Mouse (Mus musculus): ENCODE data around the gene Atp5mpl. TPM values are rescaled to one million over a fixed set of nuclear protein-coding genes. Genes with fewer than 3 reads are reported as not detected.
A peak's percentile ranks its signal among the peaks of the same experiment; 100 is the strongest.

Gene Atp5mpl
- 100 to 1,000 TPM; 359 to 454 TPM for total RNA-seq (2021)
- long read RNA-seq, experiment 1, transcript Atp5mpl-201 (4 exons, 366 nt): major isoform, 33 of 35 reads
- long read RNA-seq, experiment 1, partial matches to known transcripts: 1 of 35 reads
- long read RNA-seq, experiment 1, other reads (novel, unspliced or antisense): 0 of 35 reads
- long read RNA-seq, experiment 2, transcript Atp5mpl-201 (4 exons, 366 nt): major isoform, 165 of 173 reads
- long read RNA-seq, experiment 2, partial matches to known transcripts: 7 of 173 reads
- long read RNA-seq, experiment 2, other reads (novel, unspliced or antisense): 0 of 173 reads

DNA sequence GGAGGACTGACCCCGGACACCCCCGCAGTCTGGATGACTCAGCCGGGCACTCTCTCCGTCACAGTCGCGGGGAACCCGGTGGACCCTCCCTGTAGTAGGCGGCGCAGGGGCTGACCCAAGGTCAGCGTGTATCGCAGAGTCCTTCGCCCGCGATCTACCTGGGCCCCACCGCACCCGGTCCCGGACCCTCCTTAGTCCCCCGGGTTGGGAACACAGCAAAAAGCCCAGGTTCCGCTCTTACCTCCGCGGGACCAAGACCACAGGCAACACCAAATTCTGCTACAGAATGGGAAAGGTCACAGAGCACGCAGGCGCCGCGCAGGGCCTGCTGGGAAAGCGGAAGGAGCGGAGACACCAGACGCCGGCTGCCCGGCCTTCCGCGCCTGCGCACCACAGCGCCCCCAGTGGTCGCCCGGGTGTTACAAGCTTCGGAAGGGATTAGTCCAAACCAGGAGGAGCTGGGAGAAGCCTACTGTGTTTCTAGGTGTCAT is at the start of gene Atp5mpl:
Gene Atp5mpl, minus strand, starts transcription at position 295 of the 491 bp plus-strand sequence.
- DNase-seq (ENCODE audit: low spot score in 2 of 2): peak; percentile 100

DNA sequence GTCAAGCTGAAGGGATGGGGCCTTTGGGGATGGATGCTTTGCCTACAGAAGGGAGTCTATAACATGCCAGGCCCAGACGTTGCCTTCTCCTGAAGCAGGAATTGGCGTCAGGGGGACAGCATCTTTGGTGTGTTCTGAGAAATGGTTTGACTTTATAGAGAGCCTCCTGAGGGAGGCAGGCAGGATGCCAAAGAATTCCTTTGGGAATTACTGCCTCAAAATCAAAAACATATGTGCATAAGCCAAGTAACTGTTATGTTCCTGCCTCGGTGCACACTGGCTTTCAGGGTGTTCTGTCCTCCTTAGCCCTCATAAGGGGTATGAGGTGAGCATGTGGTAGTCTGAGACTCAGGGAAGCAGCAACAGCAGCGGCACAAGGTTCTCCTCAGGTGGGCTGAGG is 49.6 kb upstream of the Atp5mpl start:
- DNase-seq (ENCODE audit: low spot score in 2 of 2): no peak

DNA sequence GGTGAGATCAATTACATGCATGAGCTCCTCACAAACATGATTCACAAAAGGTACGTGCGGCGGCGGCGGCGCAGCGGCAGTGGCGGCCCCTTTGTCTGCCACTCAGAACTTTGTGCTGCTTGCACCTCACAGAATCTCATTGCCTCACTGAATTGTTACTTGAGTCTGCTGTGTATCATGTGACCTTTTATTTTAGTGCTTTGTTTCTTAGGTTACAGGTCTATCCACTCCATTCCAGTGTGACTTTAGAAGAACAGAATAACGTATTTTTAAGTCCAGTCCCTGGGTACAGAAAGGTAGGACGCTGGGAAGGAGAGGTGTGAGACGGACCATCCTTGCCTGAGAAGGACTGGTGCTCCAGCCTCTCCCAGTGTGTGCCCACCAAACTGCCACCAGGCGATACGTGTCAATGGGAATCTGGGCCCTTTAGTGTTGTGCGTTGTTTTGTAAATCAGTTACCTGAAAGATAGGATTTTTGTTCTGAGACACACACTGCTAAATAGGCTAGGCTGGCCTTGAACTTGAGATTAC is 46.6 kb upstream of the Atp5mpl start:
- DNase-seq (ENCODE audit: low spot score in 2 of 2): no peak

DNA sequence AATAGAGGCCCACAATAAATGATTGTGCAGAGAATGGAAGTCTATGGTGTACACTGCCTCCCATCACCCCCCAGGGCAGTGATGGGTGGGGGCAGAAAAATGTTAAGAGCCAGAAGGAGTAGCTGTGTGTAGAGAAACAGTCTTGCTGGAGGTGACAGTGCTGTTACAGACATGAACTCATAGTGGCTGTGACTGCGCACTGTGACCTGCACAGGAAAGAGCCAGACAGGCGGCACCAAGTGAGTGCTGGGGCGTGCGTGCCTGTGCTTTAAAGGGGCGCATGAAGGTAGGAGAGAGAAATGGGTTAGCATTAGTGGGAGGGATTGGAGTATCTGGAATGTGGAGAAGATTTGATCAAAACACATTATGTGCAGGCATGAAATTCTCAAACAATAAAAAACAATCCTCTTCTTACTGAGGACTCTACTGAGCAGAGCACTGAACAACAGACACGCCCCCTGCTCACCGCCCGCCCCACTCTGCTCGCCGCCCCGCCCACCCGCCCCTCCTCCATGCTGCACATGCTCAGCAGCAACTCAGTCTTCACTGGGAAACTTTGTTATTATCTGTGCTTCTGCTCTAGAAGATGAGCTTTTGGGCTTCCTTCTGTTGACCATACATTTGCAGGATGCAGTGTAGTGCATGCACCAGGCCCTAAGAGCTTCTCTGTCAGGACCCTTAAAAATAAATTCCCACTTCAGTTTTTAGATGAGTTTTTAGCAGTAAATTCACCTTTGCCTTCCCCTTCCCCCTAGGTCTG is 45.9 kb upstream of the Atp5mpl start:
- no peak for DNase-seq (ENCODE audit: low spot score in 2 of 2)

DNA sequence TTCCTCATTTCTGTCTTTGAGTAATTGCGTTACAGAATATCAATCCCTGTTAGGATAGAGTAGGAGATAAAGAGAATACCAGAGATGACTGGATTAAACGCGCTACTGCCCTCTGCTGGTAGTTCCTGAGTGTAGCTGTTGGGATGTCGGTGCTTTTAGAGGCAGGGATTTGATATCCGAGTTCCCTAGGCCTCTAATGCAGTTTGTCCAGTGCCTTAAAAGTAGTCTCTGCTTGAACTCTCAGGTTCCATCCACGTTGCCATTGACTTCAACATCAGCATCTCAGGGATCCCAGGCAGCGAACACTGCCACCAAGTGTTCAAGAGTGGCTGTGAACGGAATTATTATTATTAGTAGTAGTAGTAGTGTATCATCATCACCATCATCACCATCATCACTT is 34.4 kb upstream of the Atp5mpl start:
- DNase-seq (ENCODE audit: low spot score in 2 of 2): peak; percentile 68 to 69

DNA sequence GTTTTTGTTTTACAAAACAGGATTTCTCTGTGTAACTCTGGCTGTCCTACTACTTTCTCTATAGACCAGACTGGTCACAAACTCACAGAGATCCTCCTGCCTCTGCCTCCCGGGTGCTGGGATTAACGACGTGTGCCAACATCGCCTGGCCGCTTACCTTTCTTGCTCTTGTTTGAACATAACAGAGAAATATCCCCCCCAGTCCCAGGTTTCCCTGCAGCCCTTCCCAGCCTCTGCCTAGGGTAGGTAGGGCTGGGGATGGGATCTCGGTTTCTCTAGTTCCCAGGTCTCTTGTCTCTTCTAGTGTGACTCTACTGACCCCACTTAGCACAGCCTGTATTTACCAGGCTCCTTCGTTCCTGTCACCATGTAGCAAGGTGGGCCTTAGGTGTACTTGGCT is 33.0 kb upstream of the Atp5mpl start:
- no peak for DNase-seq (ENCODE audit: low spot score in 2 of 2)

DNA sequence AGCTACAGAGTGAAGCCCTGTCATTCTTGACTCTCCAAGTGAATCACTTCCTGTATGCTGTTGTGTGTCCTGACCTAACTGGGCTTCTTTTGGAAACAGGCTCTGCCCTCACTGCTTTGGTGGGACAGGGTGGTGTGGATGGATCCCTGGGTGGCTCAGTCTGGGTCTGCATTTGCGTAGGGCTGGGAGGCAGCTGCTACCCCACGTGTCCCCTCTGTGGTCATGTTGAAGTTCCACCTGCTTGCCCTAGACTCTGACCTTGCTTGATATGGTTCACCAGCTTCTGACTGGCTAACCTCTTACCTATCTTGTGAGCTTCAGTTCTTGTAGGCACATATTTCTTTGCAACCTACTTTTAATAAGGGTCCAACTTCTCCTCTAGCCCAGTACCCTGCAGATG is 28.4 kb upstream of the Atp5mpl start:
- no peak for DNase-seq (ENCODE audit: low spot score in 2 of 2)

DNA sequence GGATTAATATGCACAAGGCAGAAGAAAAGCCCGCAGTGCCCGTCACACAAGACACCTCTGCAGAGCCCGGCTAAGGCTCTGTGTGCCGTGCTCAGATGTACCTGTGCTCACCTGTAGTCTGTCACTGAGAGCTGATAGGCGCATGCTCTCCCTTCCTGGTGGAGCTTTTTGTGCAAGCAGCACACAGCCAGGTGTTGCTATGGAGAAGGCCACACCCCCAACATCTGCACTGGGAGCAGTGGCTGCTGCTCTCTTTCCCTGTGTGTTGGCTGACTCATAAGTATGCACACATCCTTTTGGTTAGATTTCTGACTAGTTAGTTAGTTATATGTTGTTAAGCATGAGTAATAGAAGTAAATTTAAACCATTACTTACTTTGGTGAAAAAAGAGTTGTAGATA is 25.8 kb upstream of the Atp5mpl start:
- DNase-seq (ENCODE audit: low spot score in 2 of 2): no peak

DNA sequence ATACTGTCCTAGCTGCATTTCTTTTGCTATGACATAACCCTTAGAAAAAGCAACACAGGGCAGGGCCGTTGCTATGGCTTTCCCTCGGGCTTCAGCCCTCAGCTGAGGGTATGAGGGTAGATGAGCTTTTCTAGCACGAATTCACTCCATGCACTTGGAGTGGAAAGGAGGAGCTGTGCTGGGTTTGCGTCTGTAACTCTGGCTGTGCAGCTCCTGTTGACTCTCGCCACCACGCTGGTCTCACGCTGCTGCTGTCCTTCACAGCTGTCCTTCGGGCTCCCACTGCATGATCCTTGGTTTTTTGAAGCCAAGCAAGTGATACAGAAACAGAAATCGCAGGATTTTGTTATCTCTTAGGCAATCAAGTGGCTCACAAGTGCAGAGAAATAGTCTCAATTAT is 20.0 kb upstream of the Atp5mpl start:
- DNase-seq (ENCODE audit: low spot score in 2 of 2): no peak

DNA sequence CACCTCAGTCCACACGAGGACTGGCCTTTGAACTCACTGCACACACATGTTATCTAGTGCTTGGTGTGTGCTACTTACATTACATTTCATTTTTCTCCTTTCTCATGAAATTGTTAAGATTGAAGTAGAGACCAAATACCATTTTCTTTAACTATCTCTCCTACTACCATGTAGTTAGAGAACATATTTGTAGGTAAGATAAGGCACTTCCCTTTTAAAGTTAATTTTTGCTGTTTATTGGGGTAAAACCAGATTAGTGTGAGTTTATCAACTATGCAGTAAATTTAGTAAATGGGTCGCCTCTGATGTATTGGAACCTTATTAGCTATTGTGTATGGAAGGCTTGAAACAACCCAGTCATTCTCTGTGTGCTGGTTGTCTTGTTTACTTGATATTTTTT is 16.4 kb upstream of the Atp5mpl start:
- no peak for DNase-seq (ENCODE audit: low spot score in 2 of 2)

DNA sequence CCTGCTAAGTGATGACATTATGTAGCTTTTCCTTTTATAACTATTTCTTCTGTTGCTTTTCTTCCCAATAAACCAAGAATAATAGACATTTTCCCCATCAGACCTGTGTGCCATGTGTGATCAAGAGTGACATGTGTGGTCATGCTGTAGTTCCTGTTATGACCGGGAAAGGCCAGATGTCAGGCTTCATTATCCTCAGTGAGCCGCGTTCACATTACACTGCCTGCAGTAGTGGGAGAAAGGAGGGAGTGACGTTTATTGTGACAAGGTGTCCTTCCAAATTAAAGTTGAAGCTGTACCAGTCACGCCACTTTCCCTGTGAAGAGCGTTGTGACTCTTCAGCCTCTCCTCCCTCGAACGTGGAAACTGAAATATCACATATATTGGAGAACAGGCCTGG is 15.1 kb upstream of the Atp5mpl start:
- no peak for DNase-seq (ENCODE audit: low spot score in 2 of 2)

DNA sequence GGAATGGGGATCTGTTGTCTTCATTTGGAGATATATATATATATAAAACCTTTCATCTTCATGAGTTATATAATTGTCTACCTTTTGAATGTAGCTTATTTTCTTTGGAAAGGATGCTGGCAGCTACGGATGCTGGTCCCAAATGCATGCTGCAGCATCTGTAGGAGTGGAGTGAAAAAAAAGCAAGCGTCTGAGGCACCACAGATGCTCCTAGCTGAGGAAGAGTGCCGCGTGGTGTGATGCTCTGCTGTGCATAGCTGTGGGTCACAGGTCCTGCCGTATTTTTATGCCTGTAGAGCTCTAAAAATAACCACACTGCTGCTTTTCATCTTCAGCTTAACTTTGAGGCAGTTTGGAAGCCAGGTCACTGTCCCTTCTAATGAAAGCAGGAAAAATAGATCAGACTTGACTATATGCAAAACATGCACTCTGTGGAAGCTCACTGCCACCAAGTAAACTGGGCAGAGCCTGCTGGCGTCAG is 14.2 kb upstream of the Atp5mpl start, which contains the start of gene Rd3l:
Gene Rd3l, minus strand, starts transcription at position 431 of the 481 bp plus-strand sequence.
- DNase-seq (ENCODE audit: low spot score in 2 of 2): no peak

DNA sequence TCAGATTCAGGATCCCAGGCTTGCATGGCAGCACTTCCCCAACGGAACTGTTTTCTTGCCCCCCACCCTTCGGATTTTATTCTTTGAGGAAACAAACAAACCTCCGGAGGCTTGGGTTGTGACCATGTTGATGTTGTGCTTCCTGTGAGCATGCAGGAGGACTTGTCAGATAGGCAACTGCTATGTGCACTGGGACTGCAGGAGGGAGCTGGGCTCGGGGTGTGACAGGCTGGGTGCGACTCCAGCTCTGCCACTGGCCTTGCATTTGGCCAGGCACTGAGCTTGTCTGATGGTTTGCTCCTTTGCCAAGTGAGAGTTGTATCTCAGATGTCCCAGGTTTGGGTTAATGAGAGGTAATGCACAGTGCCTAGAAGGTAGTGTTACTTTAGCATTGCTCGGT is 11.5 kb upstream of the Atp5mpl start:
- no peak for DNase-seq (ENCODE audit: low spot score in 2 of 2)

DNA sequence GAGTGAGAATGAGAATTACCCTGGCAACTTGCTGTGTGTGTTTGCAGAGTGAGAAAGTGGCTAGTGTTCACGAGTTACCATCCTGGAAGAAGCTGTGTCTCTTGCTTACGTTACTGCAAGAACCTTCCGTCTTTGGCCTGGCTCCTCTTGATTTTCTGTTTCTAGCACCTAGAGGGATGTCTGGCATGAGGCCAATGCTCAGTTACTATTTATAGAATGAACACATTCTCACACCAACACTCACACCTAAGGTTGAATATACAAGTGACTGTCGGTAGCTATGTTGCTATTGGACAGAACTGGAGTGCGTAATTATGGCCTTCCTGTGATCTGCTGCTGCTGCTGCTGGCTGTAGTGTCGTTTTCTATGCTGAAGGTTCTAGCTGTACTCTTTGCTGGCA is 10.4 kb upstream of the Atp5mpl start:
- DNase-seq (ENCODE audit: low spot score in 2 of 2): no peak

DNA sequence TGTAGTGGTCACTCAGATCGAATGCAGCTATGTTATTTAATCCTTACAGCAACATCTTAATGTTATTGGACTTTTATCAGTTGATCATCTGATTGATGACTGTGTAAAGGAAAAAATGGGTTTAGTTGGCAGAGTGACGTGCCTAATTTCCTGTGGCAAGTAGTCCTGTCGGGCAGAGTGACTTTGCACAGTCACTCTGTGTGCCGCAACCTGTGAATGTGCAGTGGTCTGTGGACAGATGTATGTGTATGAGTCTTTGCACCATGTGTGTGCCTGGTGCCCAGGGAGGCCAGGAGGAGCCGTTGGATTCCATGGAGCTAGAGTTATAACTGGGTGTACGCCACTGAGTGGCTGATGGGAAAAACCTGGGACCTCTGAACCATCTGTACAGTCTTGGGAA is 7.8 kb upstream of the Atp5mpl start:
- no peak for DNase-seq (ENCODE audit: low spot score in 2 of 2)

DNA sequence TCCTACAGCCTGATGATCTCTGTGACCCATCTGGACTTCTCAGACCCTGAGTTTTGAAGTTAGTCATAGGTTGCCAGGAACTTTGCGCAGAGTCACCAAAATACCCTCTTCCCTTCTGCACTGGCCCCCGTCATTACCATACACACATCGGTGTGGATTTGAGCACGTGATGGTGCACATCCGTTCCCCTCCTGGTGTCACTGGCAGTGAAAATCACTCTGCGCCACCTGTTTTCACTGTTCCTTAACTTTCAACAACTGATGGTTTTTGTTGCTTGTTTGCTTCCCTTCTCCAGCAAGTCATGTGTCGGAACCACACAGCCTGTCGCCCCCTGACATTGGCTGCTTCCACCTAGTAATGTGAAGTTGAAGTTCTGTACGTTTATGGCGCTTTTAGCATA is 5.7 kb upstream of the Atp5mpl start:
- DNase-seq (ENCODE audit: low spot score in 2 of 2): no peak

DNA sequence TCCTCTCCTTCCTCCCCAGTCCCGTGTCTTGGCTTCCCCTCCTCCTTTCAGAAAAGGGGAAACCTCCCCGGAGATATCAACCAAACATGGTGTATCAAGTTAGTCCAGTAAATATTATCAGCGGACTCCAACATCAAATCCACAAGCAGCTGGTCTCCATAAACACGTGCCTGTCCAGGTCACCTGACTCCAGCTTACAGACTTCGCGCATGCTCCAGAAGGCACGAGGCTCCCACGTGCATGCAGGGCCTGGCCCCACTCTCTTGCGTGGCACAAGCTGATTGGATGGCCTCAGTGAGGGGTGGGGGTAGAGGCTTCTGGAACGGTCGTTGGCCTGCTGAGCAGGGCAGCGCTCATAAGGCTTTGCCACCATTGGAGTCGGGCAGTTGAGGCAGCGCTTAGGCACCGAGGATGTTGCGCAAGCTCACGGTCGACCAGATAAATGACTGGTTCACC is 4.5 kb upstream of the Atp5mpl start, which contains the start of gene Tdrd9:
Gene Tdrd9, plus strand, starts transcription at position 329 of the 456 bp plus-strand sequence.
- DNase-seq (ENCODE audit: low spot score in 2 of 2): no peak

DNA sequence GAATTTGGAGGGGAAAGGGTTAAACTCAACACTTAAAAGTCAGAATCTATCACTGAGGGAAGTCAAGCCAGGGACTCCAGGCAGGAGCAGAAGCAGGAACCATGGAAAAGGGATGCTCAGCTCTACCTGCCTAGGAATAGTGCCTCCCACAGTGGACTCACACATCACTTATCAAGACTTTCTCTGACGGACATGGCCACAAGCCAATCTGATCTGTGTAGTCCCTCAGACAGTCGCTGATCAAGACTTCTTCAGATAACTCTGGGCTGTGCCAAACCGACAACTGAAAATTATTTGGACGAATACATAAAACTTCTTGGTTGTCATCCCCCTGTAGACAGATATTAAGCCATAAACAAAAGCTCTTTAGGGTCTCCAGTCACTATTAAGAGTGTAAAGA is 3.3 kb upstream of the Atp5mpl start:
- DNase-seq (ENCODE audit: low spot score in 2 of 2): no peak

DNA sequence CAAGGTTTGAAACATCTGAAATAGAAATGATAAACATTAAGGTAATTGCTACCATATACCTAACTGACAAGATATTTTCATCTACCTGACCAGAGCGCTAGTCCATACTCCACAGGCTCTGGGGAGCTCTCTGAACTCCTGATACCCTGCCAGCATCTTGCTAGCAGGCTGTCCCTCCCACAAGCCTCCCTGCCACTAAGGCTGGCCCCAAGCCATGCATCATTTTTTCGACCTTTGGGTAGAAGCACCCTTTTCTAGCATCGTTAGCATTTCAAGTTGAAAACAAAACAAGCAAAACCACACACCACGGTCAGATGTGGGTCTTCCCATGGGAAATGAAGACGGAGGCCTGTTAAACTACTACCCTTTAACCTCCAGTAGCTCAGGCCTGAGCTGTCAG is 3.4 kb downstream of the Atp5mpl start:
- no peak for DNase-seq (ENCODE audit: low spot score in 2 of 2)

DNA sequence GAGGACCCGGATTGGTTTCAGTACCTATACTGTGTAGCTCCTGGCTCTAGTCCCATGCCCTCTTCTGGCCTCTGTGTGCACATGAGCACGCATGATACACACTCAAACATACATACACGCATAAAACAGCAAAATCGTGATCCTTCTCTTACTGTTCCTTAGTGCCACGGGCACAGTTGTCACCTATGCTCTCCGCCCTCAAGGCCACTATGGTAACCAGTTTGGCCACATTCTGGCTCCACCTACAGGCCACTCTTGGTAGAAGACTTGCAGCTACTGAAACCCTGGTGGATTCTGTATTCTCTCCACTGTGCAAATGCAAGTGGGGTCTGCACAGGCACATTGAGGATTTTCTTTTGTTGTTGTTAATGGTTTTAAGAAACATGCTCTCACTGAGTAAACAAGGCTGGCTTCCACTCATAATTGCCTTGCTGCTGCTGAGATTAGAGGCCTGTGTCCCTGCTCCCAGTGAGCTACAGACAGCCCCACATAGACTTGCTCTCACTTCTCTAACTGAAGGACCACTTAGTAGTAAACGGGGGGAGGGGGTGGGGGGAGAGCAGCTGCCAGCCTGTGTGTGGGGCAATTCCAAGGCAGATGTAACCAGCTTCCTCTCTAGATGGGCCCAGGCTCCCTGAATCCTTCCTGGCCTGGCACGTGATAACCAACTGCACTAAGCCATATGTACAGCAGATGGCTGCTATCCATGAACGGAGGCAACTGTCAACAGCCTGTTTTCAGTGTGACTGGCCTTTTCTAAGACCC is 8.5 kb downstream of the Atp5mpl start:
- DNase-seq (ENCODE audit: low spot score in 2 of 2): peak; percentile 69 to 71

DNA sequence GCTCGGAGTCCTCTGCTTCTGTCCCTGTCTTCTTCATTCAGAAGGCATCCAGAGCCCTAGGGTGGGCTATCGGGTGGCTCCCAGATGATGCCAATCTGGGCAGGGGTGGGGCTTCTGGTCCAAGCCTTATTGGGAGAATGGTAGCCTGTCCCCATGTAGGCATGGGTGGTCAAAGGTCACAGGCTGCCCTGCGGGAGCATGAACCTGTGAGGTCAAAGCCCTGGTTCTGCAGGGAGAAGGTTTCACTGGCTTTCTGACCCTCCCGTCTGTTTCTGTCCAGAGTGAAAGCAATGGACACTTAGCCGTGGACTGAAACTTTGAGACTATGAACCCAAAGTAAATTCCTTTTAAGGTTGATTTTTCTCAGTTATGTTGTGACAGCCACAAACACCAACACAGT is 10.6 kb downstream of the Atp5mpl start:
- no peak for DNase-seq (ENCODE audit: low spot score in 2 of 2)

Data from adrenal gland, adult 18-20 months (tissue).